Mouse (Mus musculus) 3134 (cell line): ENCODE results near the gene Syt17.
A peak's percentile ranks its signal among the peaks of the same experiment; 100 is the strongest.
"Not testable (repeated sequence)": the region's sequence is repeated elsewhere in the genome, so short reads cannot be mapped to it uniquely, and the experiment has no call there.

Source experiments
- DNase-seq: peaks from one replicate; pipeline ENCODE4 v3.0.0-alpha.2; 2011; ENCODE audit warnings: low spot score; ENCODE audit not compliant: insufficient read length; ENCODE audit errors: extremely low read depth

Syt17 gene

GRCm38 (mm10) chr7:118390705-118391104 is 57.3 kb downstream of the Syt17 start:
- no peak for DNase-seq

GRCm38 (mm10) chr7:118380996-118381395 is 67.0 kb downstream of the Syt17 start:
- DNase-seq, result no peak

GRCm38 (mm10) chr7:118380056-118380455 is 68.0 kb downstream of the Syt17 start:
- DNase-seq, result no peak

- DNase-seq, result no peak
Observed at GRCm38 (mm10) chr7:118376590-118376989, 71.4 kb downstream of the Syt17 start.

GRCm38 (mm10) chr7:118375341-118375740 is 72.7 kb downstream of the Syt17 start:
- no peak for DNase-seq

GRCm38 (mm10) chr7:118371361-118371760 is 76.7 kb downstream of the Syt17 start:
- DNase-seq, result peak; percentile 16

- no peak for DNase-seq
Observed at GRCm38 (mm10) chr7:118369705-118370104, 78.3 kb downstream of the Syt17 start.

- DNase-seq, result no peak
Observed at GRCm38 (mm10) chr7:118365902-118366301, 82.1 kb downstream of the Syt17 start.

- no peak for DNase-seq
Observed at GRCm38 (mm10) chr7:118365251-118365650, 82.8 kb downstream of the Syt17 start.

GRCm38 (mm10) chr7:118364353-118365007 is 83.5 kb downstream of the Syt17 start:
- DNase-seq, result no peak

GRCm38 (mm10) chr7:118363587-118364233 is 84.3 kb downstream of the Syt17 start:
- no peak for DNase-seq

- DNase-seq, result no peak
Observed at GRCm38 (mm10) chr7:118362931-118363330, 85.1 kb downstream of the Syt17 start.

GRCm38 (mm10) chr7:118362258-118362657 is 85.8 kb downstream of the Syt17 start:
- DNase-seq, result no peak

- no peak for DNase-seq
Observed at GRCm38 (mm10) chr7:118358977-118359376, 89.0 kb downstream of the Syt17 start.

- DNase-seq, result not testable (repeated sequence)
Observed at GRCm38 (mm10) chr7:118356410-118357005, 91.5 kb downstream of the Syt17 start.

GRCm38 (mm10) chr7:118350840-118351239 is 97.2 kb downstream of the Syt17 start:
- DNase-seq, result no peak

GRCm38 (mm10) chr7:118346943-118347342 is 101.1 kb downstream of the Syt17 start:
- DNase-seq, result no peak

- no peak for DNase-seq
Observed at GRCm38 (mm10) chr7:118346432-118346831, 101.6 kb downstream of the Syt17 start.

GRCm38 (mm10) chr7:118345396-118345795 is 102.6 kb downstream of the Syt17 start:
- DNase-seq, result no peak

GRCm38 (mm10) chr7:118344701-118345100 is 103.3 kb downstream of the Syt17 start:
- peak; percentile 54 for DNase-seq
